Mouse (Mus musculus) CH12.LX (cell line): ENCODE data around the gene Tshr. TPM values are rescaled to one million over a fixed set of nuclear protein-coding genes. Genes with fewer than 3 reads are reported as not detected.

Experiments used
- DNase-seq: peaks from one replicate; pipeline ENCODE4 v3.0.0-alpha.2; 2013; ENCODE audit errors: extremely low read depth
- H3K27ac ChIP-seq: 2 replicates; pipeline ENCODE4 v1.5.1; 2012; ENCODE audit warnings: low read depth, mild to moderate bottlenecking, control low read depth, moderate library complexity; ENCODE audit not compliant: insufficient read depth
- H3K27me3 ChIP-seq: replicated peaks from 2 replicates; pipeline ENCODE3; 2012; ENCODE audit warnings: inconsistent platforms
- H3K36me3 ChIP-seq, 2 experiments: replicated peaks in 1 of 2; 2 replicates each; pipeline versions ENCODE3 to v1.6.1; 2012; ENCODE audit warnings: inconsistent platforms in 1 of 2, low read length in 1 of 2, mild to moderate bottlenecking in 1 of 2, mixed read lengths in 1 of 2, moderate library complexity in 1 of 2; ENCODE audit not compliant: control insufficient read depth in 1 of 2, insufficient read depth in 1 of 2
- H3K4me1 ChIP-seq, 2 experiments: 2 replicates each; pipeline ENCODE4 v1.6.1; 2012; ENCODE audit warnings: inconsistent platforms in 1 of 2, moderate library complexity in 1 of 2; ENCODE audit not compliant: insufficient read depth in 2 of 2, control insufficient read depth in 1 of 2
- H3K4me2 ChIP-seq: 2 replicates; pipeline ENCODE4 v1.6.1; 2012; ENCODE audit warnings: low read depth, mild to moderate bottlenecking, control low read depth; ENCODE audit not compliant: poor library complexity, insufficient read depth, severe bottlenecking
- H3K4me3 ChIP-seq, 3 experiments: fragments of 150-350 bp in 1 of 3; sonication (generic) in 1 of 3; replicated peaks in 1 of 3; 2 replicates each; pipeline versions ENCODE3 to v1.5.1; 2011 to 2012; ENCODE audit warnings: low read depth in 2 of 3, low read length in 2 of 3, mild to moderate bottlenecking in 2 of 3, moderate library complexity in 2 of 3, control low read depth in 1 of 3, improper control_type of control experiment in 1 of 3, inconsistent platforms in 1 of 3, mixed read lengths in 1 of 3; ENCODE audit not compliant: poor library complexity in 1 of 3
- H3K79me2 ChIP-seq: replicated peaks from 2 replicates; pipeline ENCODE4 v1.6.1; 2012; ENCODE audit warnings: mild to moderate bottlenecking, moderate library complexity; ENCODE audit not compliant: control insufficient read depth, poor library complexity, insufficient read depth, severe bottlenecking; ENCODE audit errors: extremely low read depth
- H3K9ac ChIP-seq: 2 replicates; pipeline ENCODE4 v1.6.1; 2012; ENCODE audit warnings: low read depth, mild to moderate bottlenecking, control low read depth, moderate library complexity; ENCODE audit not compliant: insufficient read depth
- H3K9me3 ChIP-seq: replicated peaks from 2 replicates; pipeline ENCODE3; 2012; ENCODE audit warnings: low read length, inconsistent platforms, mixed read lengths
- BHLHE40 ChIP-seq: IDR thresholded peaks from 2 replicates; pipeline ENCODE4 v1.6.1; 2011; ENCODE audit warnings: mild to moderate bottlenecking, low read depth, low read length, improper control_type of control experiment
- CHD1 ChIP-seq: IDR thresholded peaks from 2 replicates; pipeline ENCODE4 v1.6.1; 2012; ENCODE audit warnings: low read depth, low read length, improper control_type of control experiment, inconsistent platforms
- CHD2 ChIP-seq: IDR thresholded peaks from 2 replicates; pipeline ENCODE4 v1.6.1; 2011; ENCODE audit warnings: low read length, improper control_type of control experiment
- CTCF ChIP-seq, 2 experiments: IDR thresholded peaks in 1 of 2; conservative IDR thresholded peaks in 1 of 2; 2 replicates each; pipeline ENCODE4 v1.5.1; 2011 to 2012; ENCODE audit warnings: low read depth in 2 of 2, low read length in 2 of 2, improper control_type of control experiment in 1 of 2, inconsistent platforms in 1 of 2, mild to moderate bottlenecking in 1 of 2, moderate library complexity in 1 of 2
- E2F4 ChIP-seq: IDR thresholded peaks from 2 replicates; pipeline ENCODE4 v1.6.1; 2011; ENCODE audit warnings: low read depth, low read length, improper control_type of control experiment; ENCODE audit not compliant: insufficient replicate concordance
- ELF1 ChIP-seq: IDR thresholded peaks from 2 replicates; pipeline ENCODE4 v1.6.1; 2014; ENCODE audit warnings: low read depth, mild to moderate bottlenecking, inconsistent platforms, low read length, improper control_type of control experiment
- EP300 ChIP-seq: IDR thresholded peaks from 2 replicates; pipeline ENCODE4 v1.6.1; 2011; ENCODE audit warnings: low read length, improper control_type of control experiment
- ETS1 ChIP-seq: conservative IDR thresholded peaks from 2 replicates; pipeline ENCODE4 v1.6.1; 2012; ENCODE audit warnings: low read depth, mild to moderate bottlenecking, inconsistent platforms, low read length, improper control_type of control experiment, moderate library complexity
- GABPA ChIP-seq: IDR thresholded peaks from 2 replicates; pipeline ENCODE4 v1.6.1; 2012; ENCODE audit warnings: low read depth, low read length, improper control_type of control experiment, inconsistent platforms; ENCODE audit not compliant: insufficient replicate concordance
- HCFC1 ChIP-seq: IDR thresholded peaks from 2 replicates; pipeline ENCODE4 v1.6.1; 2012; ENCODE audit warnings: low read depth, mild to moderate bottlenecking, inconsistent platforms, low read length, improper control_type of control experiment
- IRF4 ChIP-seq: IDR thresholded peaks from 2 replicates; pipeline ENCODE4 v1.6.1; 2014; ENCODE audit warnings: low read depth, mild to moderate bottlenecking, inconsistent platforms, low read length, improper control_type of control experiment
- JUN ChIP-seq: IDR thresholded peaks from 2 replicates; pipeline ENCODE4 v1.6.1; 2011; ENCODE audit warnings: low read depth, mild to moderate bottlenecking, low read length, improper control_type of control experiment, moderate library complexity; ENCODE audit not compliant: insufficient read depth
- JUND ChIP-seq: conservative IDR thresholded peaks from 2 replicates; pipeline ENCODE4 v1.6.1; 2011; ENCODE audit warnings: low read depth, low read length, improper control_type of control experiment
- KAT2A ChIP-seq: IDR thresholded peaks from 2 replicates; pipeline ENCODE4 v1.6.1; 2012; ENCODE audit warnings: low read length, improper control_type of control experiment, inconsistent platforms; ENCODE audit not compliant: insufficient replicate concordance
- MAFK ChIP-seq: IDR thresholded peaks from 2 replicates; pipeline ENCODE4 v1.6.1; 2011; ENCODE audit warnings: low read length, improper control_type of control experiment; ENCODE audit not compliant: insufficient replicate concordance
- MAX ChIP-seq: IDR thresholded peaks from 2 replicates; pipeline ENCODE4 v1.6.1; 2011; ENCODE audit warnings: low read length, improper control_type of control experiment
- MAZ ChIP-seq: IDR thresholded peaks from 2 replicates; pipeline ENCODE4 v1.6.1; 2012; ENCODE audit warnings: low read depth, mild to moderate bottlenecking, inconsistent platforms, low read length, improper control_type of control experiment, moderate library complexity
- MEF2A ChIP-seq: IDR thresholded peaks from 2 replicates; pipeline ENCODE4 v1.6.1; 2014; ENCODE audit warnings: low read depth, mild to moderate bottlenecking, inconsistent platforms, low read length, improper control_type of control experiment, borderline replicate concordance
- MXI1 ChIP-seq: IDR thresholded peaks from 2 replicates; pipeline ENCODE4 v1.6.1; 2011; ENCODE audit warnings: mild to moderate bottlenecking, low read depth, low read length, improper control_type of control experiment
- MYC ChIP-seq: IDR thresholded peaks from 2 replicates; pipeline ENCODE4 v1.6.1; 2011; ENCODE audit warnings: low read depth, mild to moderate bottlenecking, improper control_type of control experiment, low read length
- NELFE ChIP-seq: IDR thresholded peaks from 2 replicates; pipeline ENCODE4 v1.6.1; 2011; ENCODE audit warnings: low read depth, low read length, improper control_type of control experiment
- NRF1 ChIP-seq: IDR thresholded peaks from 2 replicates; pipeline ENCODE4 v1.6.1; 2014; ENCODE audit warnings: low read depth, mild to moderate bottlenecking, inconsistent platforms, low read length, improper control_type of control experiment, moderate library complexity
- PAX5 ChIP-seq: IDR thresholded peaks from 2 replicates; pipeline ENCODE4 v1.6.1; 2012; ENCODE audit warnings: low read length, inconsistent platforms, mixed read lengths
- POLR2A ChIP-seq: IDR thresholded peaks from 2 replicates; pipeline ENCODE4 v1.6.1; 2011; ENCODE audit warnings: low read depth, mild to moderate bottlenecking, improper control_type of control experiment, low read length
- POLR2AphosphoS2 ChIP-seq: IDR thresholded peaks from 2 replicates; pipeline ENCODE4 v1.6.1; 2011; ENCODE audit warnings: low read depth, low read length, improper control_type of control experiment
- RAD21 ChIP-seq: IDR thresholded peaks from 2 replicates; pipeline ENCODE4 v1.6.1; 2011; ENCODE audit warnings: low read depth, mild to moderate bottlenecking, low read length, improper control_type of control experiment, moderate library complexity
- RCOR1 ChIP-seq: conservative IDR thresholded peaks from 2 replicates; pipeline ENCODE4 v1.6.1; 2012; ENCODE audit warnings: low read depth, mild to moderate bottlenecking, inconsistent platforms, low read length, improper control_type of control experiment
- SIN3A ChIP-seq: IDR thresholded peaks from 2 replicates; pipeline ENCODE4 v1.6.1; 2012; ENCODE audit warnings: low read length, improper control_type of control experiment, inconsistent platforms
- SMC3 ChIP-seq: IDR thresholded peaks from 2 replicates; pipeline ENCODE4 v1.6.1; 2011; ENCODE audit warnings: low read depth, low read length, improper control_type of control experiment
- TBP ChIP-seq: conservative IDR thresholded peaks from 2 replicates; pipeline ENCODE4 v1.6.1; 2011; ENCODE audit warnings: low read depth, low read length, improper control_type of control experiment
- TCF12 ChIP-seq: IDR thresholded peaks from 2 replicates; pipeline ENCODE4 v1.6.1; 2014; ENCODE audit warnings: low read depth, mild to moderate bottlenecking, inconsistent platforms, low read length, improper control_type of control experiment
- UBTF ChIP-seq: IDR thresholded peaks from 2 replicates; pipeline ENCODE4 v1.6.1; 2012; ENCODE audit warnings: low read depth, mild to moderate bottlenecking, inconsistent platforms, low read length, improper control_type of control experiment, moderate library complexity
- USF1 ChIP-seq: IDR thresholded peaks from 2 replicates; pipeline ENCODE4 v1.6.1; 2014; ENCODE audit warnings: low read depth, mild to moderate bottlenecking, inconsistent platforms, low read length, improper control_type of control experiment
- USF2 ChIP-seq: conservative IDR thresholded peaks from 2 replicates; pipeline ENCODE4 v1.6.1; 2011; ENCODE audit warnings: low read depth, low read length, improper control_type of control experiment
- ZC3H11A ChIP-seq: IDR thresholded peaks from 2 replicates; pipeline ENCODE4 v1.6.1; 2012; ENCODE audit warnings: low read depth, mild to moderate bottlenecking, inconsistent platforms, low read length, improper control_type of control experiment
- ZKSCAN1 ChIP-seq: IDR thresholded peaks from 2 replicates; pipeline ENCODE4 v1.6.1; 2012; ENCODE audit warnings: low read depth, inconsistent platforms, low read length, improper control_type of control experiment, borderline replicate concordance
- ZMIZ1 ChIP-seq: IDR thresholded peaks from 2 replicates; pipeline ENCODE4 v1.6.1; 2012; ENCODE audit warnings: low read depth, mild to moderate bottlenecking, inconsistent platforms, low read length, improper control_type of control experiment
- ZNF384 ChIP-seq: IDR thresholded peaks from 2 replicates; pipeline ENCODE4 v1.6.1; 2012; ENCODE audit warnings: low read depth, low read length, improper control_type of control experiment, inconsistent platforms
- dilution Hi-C: fragments of 300-500 bp; cut with MboI; formaldehyde crosslinking; loops from 2 replicates; pipeline ENCODE4 v1.14.3; 2020; ENCODE audit warnings: low sequenced_read_pairs; ENCODE audit not compliant: extremely low pct_unique_long_range_greater_than_20kb, extremely low pct_ligation_motif_present
- in situ Hi-C: fragments of 300-500 bp; cut with MboI; formaldehyde crosslinking; loops from 3 replicates; pipeline ENCODE4 v1.14.3; 2019; ENCODE audit warnings: low sequenced_read_pairs, low pct_ligation_motif_present, low pct_unique_long_range_greater_than_20kb, mixed read lengths
- polyA plus RNA-seq: library from polyadenylated mRNA; unstranded; fragments of >175 nt; gene quantifications from 2 replicates; pipeline ENCODE4 v1.2.1, GENCODE M21; 2012; ENCODE audit warnings: low read depth; ENCODE audit not compliant: insufficient read length
- total RNA-seq, 2 experiments: library from RNA; depleted of rRNA; stranded (reverse); fragments of 300-350 nt in 1 of 2; fragments of >200 nt in 1 of 2; gene quantifications; 2 replicates each; pipeline ENCODE4 v1.2.3; 2012 to 2014

Tshr gene
- total and polyA plus RNA-seq, 3 experiments: not detected

DNA sequence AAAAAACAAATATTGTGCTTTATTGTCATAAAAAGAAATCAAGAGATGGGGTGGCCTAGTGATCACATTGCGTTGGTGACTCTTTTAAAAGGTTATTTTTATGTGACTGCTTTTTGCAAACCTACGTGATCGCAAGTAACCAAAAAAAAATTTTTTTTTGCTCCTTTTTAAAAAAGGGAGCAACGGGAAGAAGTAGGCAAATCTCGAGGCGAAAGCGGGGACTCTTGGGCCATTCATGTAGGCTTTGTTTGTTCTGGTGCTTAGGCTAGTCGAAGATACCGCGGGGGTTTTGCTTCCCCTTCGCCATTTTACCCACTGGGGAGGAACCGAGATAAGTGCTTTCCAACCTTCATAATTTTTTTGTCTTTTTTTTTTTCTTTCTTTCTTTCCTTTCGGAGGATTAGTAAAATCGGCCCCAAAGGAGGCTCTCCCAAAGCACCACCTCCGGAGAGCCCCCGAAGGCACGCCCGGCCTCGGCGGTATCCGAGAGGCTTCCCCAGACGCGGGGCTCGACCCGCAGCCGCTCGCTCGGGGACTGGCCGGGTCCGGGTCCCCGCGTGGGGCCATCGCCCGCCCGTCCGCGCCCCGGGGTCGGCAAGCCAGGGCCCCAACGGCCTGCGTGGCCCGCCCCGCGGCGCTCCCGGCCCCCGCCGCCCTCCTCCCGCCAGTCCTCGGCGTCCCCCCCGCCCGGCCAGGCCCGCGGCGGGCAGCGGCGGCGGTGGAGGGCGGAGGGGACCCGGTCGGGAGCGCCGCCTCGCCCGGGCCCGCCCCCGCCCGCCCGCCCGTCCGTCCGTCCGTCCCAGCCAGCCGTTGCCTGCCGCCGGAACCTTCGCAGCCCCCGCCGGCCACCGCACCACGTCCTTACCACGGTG lies 204.5 kb downstream of the Tshr start:
- Histone ChIP-seq H3K4me1 (peaks cover 9 to 41% of the 10 kb centered on the region in 2 experiments), H3K27me3 (no peaks in the 10 kb centered on the region), H3K4me2 (no peak overlapping the region), H3K27ac (peak overlapping the region; percentile 99), H3K36me3 (peaks cover 12 to 21% of the 10 kb centered on the region in 2 experiments), H3K9ac (peak overlapping the region; percentile 100), H3K4me3 (peak overlapping the region; percentile 67 to 96 (median 69)), H3K79me2 (peaks cover 36% of the 10 kb centered on the region), H3K9me3 (peaks cover 6% of the 10 kb centered on the region)
- TF ChIP-seq USF2: no peak
- TF ChIP-seq MAZ: no peak; the same call in 1 of the 2 replicates
- no peak for TF ChIP-seq BHLHE40
- TF ChIP-seq EP300: peak; percentile 28; the same call in 1 of the 2 replicates
- TF ChIP-seq JUND: no peak
- no peak for TF ChIP-seq KAT2A
- no peak for TF ChIP-seq ZKSCAN1
- no peak for TF ChIP-seq PAX5
- TF ChIP-seq MAX: no peak
- no peak for TF ChIP-seq NRF1
- TF ChIP-seq RCOR1: no peak; the same call in 1 of the 2 replicates
- no peak for TF ChIP-seq JUN
- no peak; the same call in none of the 2 replicates for TF ChIP-seq SIN3A
- no peak for TF ChIP-seq USF1
- peak; percentile 2; the same call in 1 of the 2 replicates for TF ChIP-seq POLR2AphosphoS2
- TF ChIP-seq MXI1: no peak
- TF ChIP-seq E2F4: 0 out of 2 replicates have a peak, but pooled peaks have one; percentile 23
- TF ChIP-seq UBTF: peak; percentile 9; the same call in 1 of the 2 replicates
- peak; percentile 17; the same call in 1 of the 2 replicates for TF ChIP-seq CHD2
- TF ChIP-seq CTCF (conservative IDR thresholded peaks at IDR 0.05 in 1 of 2, IDR thresholded peaks at IDR 0.05 in 1 of 2; ENCODE audit: low read depth in 2 of 2, low read length in 2 of 2): no peak
- no peak for TF ChIP-seq NELFE
- peak; percentile 58; the same call in 1 of the 2 replicates for TF ChIP-seq CHD1
- TF ChIP-seq ZC3H11A: no peak
- TF ChIP-seq MYC: no peak; the same call in 1 of the 2 replicates
- TF ChIP-seq IRF4: no peak; the same call in 1 of the 2 replicates
- TF ChIP-seq SMC3: no peak
- TF ChIP-seq TCF12: no peak
- TF ChIP-seq POLR2A: no peak; the same call in 1 of the 2 replicates
- TF ChIP-seq GABPA: no peak
- TF ChIP-seq ZMIZ1: no peak; the same call in 1 of the 2 replicates
- TF ChIP-seq RAD21: no peak
- no peak for TF ChIP-seq ETS1
- no peak for TF ChIP-seq TBP
- TF ChIP-seq ELF1: no peak
- no peak for TF ChIP-seq MAFK
- TF ChIP-seq MEF2A: 0 out of 2 replicates have a peak, but pooled peaks have one; percentile 18
- peak; percentile 68 for TF ChIP-seq ZNF384
- no peak; the same call in 1 of the 2 replicates for TF ChIP-seq HCFC1
- in situ Hi-C loops: no loop called here
- DNase-seq: peak; percentile 57
- dilution Hi-C loops: no loop called here
